In the genomic region with DNA sequence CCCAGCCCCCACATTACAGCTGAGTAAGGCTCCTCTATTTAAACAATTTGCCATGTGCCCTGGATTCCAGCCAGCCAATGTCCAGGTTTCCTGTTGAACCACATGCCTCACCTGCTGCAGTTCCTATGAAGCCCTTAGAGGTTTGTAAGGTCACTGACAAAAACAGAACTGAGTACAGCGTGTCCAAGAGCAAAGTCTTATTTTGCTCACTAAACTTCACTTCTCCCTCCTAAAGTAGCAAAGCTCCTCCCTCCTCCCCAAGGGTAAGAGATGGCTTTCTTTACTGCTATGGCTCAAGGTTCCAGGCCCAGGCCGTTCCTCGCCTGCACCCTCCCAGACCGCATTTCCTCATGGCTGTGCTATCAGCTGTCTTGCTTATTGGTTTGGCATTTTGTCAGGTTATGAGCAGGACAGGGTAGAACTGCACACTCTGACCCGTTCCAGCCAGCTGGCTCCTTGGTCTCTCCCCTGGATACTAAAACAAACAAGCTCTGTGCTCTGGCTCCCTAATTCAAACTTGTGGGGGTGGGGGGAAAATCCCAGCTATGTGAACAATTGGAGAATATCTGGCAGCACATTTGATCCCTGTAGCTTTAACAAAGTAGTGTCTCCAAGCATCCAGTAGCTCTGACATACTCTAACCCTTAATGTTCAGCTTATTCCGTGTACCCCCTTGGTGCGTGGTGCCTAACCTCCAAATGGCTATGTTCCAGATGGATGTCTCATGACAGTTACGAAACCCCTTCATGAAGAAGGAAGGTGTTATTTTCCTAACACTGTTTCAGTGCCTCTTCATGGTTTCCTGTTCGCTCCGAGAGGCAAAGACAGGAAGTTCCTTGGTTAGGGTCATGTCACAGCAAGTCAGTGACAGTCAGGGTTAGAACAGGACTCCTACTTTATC, we compare ENCODE assay signal across 8 mouse cellular contexts. TPM values are rescaled to one million over a fixed set of nuclear protein-coding genes. Genes with fewer than 3 reads are reported as not detected.
DNase-seq lines count a peak whose midpoint lies in the region; ATAC-seq and TF ChIP-seq lines count a peak whose summit lies in the region.

No protein-coding gene starts in this region.

- H3K9ac ChIP-seq in heart, embryonic 12.5 days, result no peak overlapping the region
- H3K9ac ChIP-seq in liver, adult 2 months (ENCODE audit: low read depth, low read length), result peak overlapping the region; percentile 48; the same call in 1 of the 2 replicates

- TF ChIP-seq POLR2A in liver, adult 2 months (IDR thresholded peaks at IDR 0.05; ENCODE audit: extremely low read depth, insufficient read depth, low read length), result no peak
- no peak for TF ChIP-seq POLR2A in olfactory bulb, adult 2 months (IDR thresholded peaks at IDR 0.05; ENCODE audit: insufficient read depth, low read depth, low read length)

- H3K27ac ChIP-seq in embryonic facial prominence, embryonic 10.5 days (replicated peaks), result 0 out of 2 replicates have a peak overlapping the region, but pooled peaks have one; percentile 5
- H3K27ac ChIP-seq in heart, embryonic 12.5 days (ENCODE audit: poor library complexity, severe bottlenecking), result peak overlapping the region; percentile 79
- peak overlapping the region; percentile 83 for H3K27ac ChIP-seq in liver, adult 2 months (replicated peaks; ENCODE audit: insufficient read depth, low read depth, low read length)
- peak overlapping the region; percentile 93 for H3K27ac ChIP-seq in olfactory bulb, adult 2 months (ENCODE audit: insufficient read depth, low read depth, low read length)

- 72% methylated on average over 10 of the region's 10 CpGs for WGBS in embryonic facial prominence, embryonic 10.5 days
- WGBS in heart, embryonic 12.5 days, result 57% methylated on average over 10 of the region's 10 CpGs
- WGBS in liver, adult 2 months, result under 1% methylated on average over 10 of the region's 10 CpGs
- WGBS in olfactory bulb, adult 2 months, result 58% methylated on average over 10 of the region's 10 CpGs

- no peaks in the 10 kb centered on the region for H3K79me2 ChIP-seq in liver, adult 2 months (ENCODE audit: control insufficient read depth, insufficient read depth, low read length)

- peak; percentile 71 for DNase-seq in right cerebral cortex, adult 18-20 months
- DNase-seq in right cerebral cortex, postnatal 14 days, result no peak
- DNase-seq in embryonic facial prominence, embryonic 10.5 days (ENCODE audit: low spot score), result no peak
- DNase-seq in kidney, postnatal 10 days, result peak; percentile 79
- peak; percentile 98 for DNase-seq in liver, adult 2 months (ENCODE audit: extremely low read depth, low read depth, low spot score)
- DNase-seq in thymus, postnatal 25 days, result peak; percentile 58

- no peak overlapping the region; the same call in 1 of the 2 replicates for H3K4me2 ChIP-seq in heart, embryonic 12.5 days

- ATAC-seq in heart, embryonic 12.5 days (ENCODE audit: insufficient number of reproducible peaks, low FRiP score), result peak; percentile 74

- H3K9me3 ChIP-seq in embryonic facial prominence, embryonic 10.5 days, result no peaks in the 10 kb centered on the region
- no peaks in the 10 kb centered on the region for H3K9me3 ChIP-seq in heart, embryonic 12.5 days (replicated peaks)

- H3K27me3 ChIP-seq in embryonic facial prominence, embryonic 10.5 days (replicated peaks; ENCODE audit: low read depth, poor library complexity, severe bottlenecking), result no peaks in the 10 kb centered on the region
- H3K27me3 ChIP-seq in heart, embryonic 12.5 days (replicated peaks), result no peaks in the 10 kb centered on the region
- H3K27me3 ChIP-seq in liver, adult 2 months (ENCODE audit: control insufficient read depth, insufficient read depth, low read length), result no peaks in the 10 kb centered on the region

- H3K4me1 ChIP-seq in embryonic facial prominence, embryonic 10.5 days, result 0 out of 2 replicates have a peak, but pooled peaks cover 4% of the 10 kb centered on the region
- H3K4me1 ChIP-seq in heart, embryonic 12.5 days (replicated peaks), result peaks cover 13% of the 10 kb centered on the region
- H3K4me1 ChIP-seq in liver, adult 2 months (ENCODE audit: control insufficient read depth, insufficient read depth, low read length), result peaks cover 8% of the 10 kb centered on the region; the same call in 1 of the 2 replicates
- no peaks in the 10 kb centered on the region for H3K4me1 ChIP-seq in olfactory bulb, adult 2 months (ENCODE audit: control insufficient read depth, insufficient read depth, low read length)

- no peak for TF ChIP-seq CTCF in liver, adult 2 months (IDR thresholded peaks at IDR 0.05; ENCODE audit: low read depth, low read length)
- TF ChIP-seq CTCF in olfactory bulb, adult 2 months (IDR thresholded peaks at IDR 0.05; ENCODE audit: insufficient read depth, low read depth, low read length), result no peak

- H3K4me3 ChIP-seq in embryonic facial prominence, embryonic 10.5 days, result no peak overlapping the region
- no peak overlapping the region for H3K4me3 ChIP-seq in heart, embryonic 12.5 days
- no peak overlapping the region; the same call in 1 of the 2 replicates for H3K4me3 ChIP-seq in liver, adult 2 months (ENCODE audit: insufficient read depth, low read depth, low read length)
- H3K4me3 ChIP-seq in olfactory bulb, adult 2 months (ENCODE audit: insufficient read depth, low read depth, low read length), result no peak overlapping the region

- peaks cover 60% of the 10 kb centered on the region for H3K36me3 ChIP-seq in embryonic facial prominence, embryonic 10.5 days (replicated peaks)
- H3K36me3 ChIP-seq in heart, embryonic 12.5 days, result peaks cover 31% of the 10 kb centered on the region
- H3K36me3 ChIP-seq in liver, adult 2 months (ENCODE audit: control insufficient read depth, insufficient read depth, low read length), result peaks cover 7% of the 10 kb centered on the region; the same call in 1 of the 2 replicates

RNA-seq across cellular contexts. Expression of a gene that starts 7.4 kb away (rescaled TPM):
- 36.4 and 41.5 TPM in 2 replicates for polyA plus RNA-seq in embryonic facial prominence, embryonic 10.5 days (2016; fragmentation: Nextera tagmentation; extraction: Ambion mirVana)
- 18.1 and 19.8 TPM in 2 replicates for polyA plus RNA-seq in heart, embryonic 12.5 days (2016; fragmentation: Nextera tagmentation; extraction: Ambion mirVana)
- 2.5 and 3.3 TPM in 2 replicates for total RNA-seq in liver, adult 2 months (2014; rRNA removed)
- 5.6 and 6.5 TPM in 2 replicates for polyA plus RNA-seq in liver, adult 2 months (2012; rRNA removed)
- not detected in 2 replicates for polyA plus RNA-seq in olfactory bulb, adult 2 months (2012; ENCODE audit: insufficient read depth, insufficient read length, low replicate concordance, missing spikeins)

RNA-seq across cellular contexts. Expression of a gene that starts 7.4 kb away (rescaled TPM):
- polyA plus RNA-seq in embryonic facial prominence, embryonic 10.5 days (2016; fragmentation: Nextera tagmentation; extraction: Ambion mirVana), result 20.4 and 22.7 TPM in 2 replicates
- polyA plus RNA-seq in heart, embryonic 12.5 days (2016; fragmentation: Nextera tagmentation; extraction: Ambion mirVana), result 16.2 and 16.5 TPM in 2 replicates
- 22.1 and 23.4 TPM in 2 replicates for total RNA-seq in liver, adult 2 months (2014; rRNA removed)
- 9.3 and 10.7 TPM in 2 replicates for polyA plus RNA-seq in liver, adult 2 months (2012; rRNA removed)
- polyA plus RNA-seq in olfactory bulb, adult 2 months (2012; ENCODE audit: insufficient read depth, insufficient read length, low replicate concordance, missing spikeins), result not detected in 2 replicates

RNA-seq across cellular contexts. Expression of a gene that starts 7.5 kb away (rescaled TPM):
- polyA plus RNA-seq in embryonic facial prominence, embryonic 10.5 days (2016; fragmentation: Nextera tagmentation; extraction: Ambion mirVana), result 0.16 TPM in 1 of 2 replicates, not detected in the other
- polyA plus RNA-seq in heart, embryonic 12.5 days (2016; fragmentation: Nextera tagmentation; extraction: Ambion mirVana), result 0.12 and 0.27 TPM in 2 replicates
- total RNA-seq in liver, adult 2 months (2014; rRNA removed), result 0.55 TPM in 1 of 2 replicates, not detected in the other
- 0.05 and 0.20 TPM in 2 replicates for polyA plus RNA-seq in liver, adult 2 months (2012; rRNA removed)
- not detected in 2 replicates for polyA plus RNA-seq in olfactory bulb, adult 2 months (2012; ENCODE audit: insufficient read depth, insufficient read length, low replicate concordance, missing spikeins)

RNA-seq across cellular contexts. Expression of a gene that starts 10.5 kb away (rescaled TPM):
- 9.9 TPM in 2 replicates for polyA plus RNA-seq in embryonic facial prominence, embryonic 10.5 days (2016; fragmentation: Nextera tagmentation; extraction: Ambion mirVana)
- 13.5 and 14.9 TPM in 2 replicates for polyA plus RNA-seq in heart, embryonic 12.5 days (2016; fragmentation: Nextera tagmentation; extraction: Ambion mirVana)
- total RNA-seq in liver, adult 2 months (2014; rRNA removed), result 29.2 and 32.4 TPM in 2 replicates
- 34.0 and 35.2 TPM in 2 replicates for polyA plus RNA-seq in liver, adult 2 months (2012; rRNA removed)
- polyA plus RNA-seq in olfactory bulb, adult 2 months (2012; ENCODE audit: insufficient read depth, insufficient read length, low replicate concordance, missing spikeins), result 438 TPM in 1 of 2 replicates, not detected in the other

RNA-seq across cellular contexts. Expression of a gene that starts 30.5 kb away (rescaled TPM):
- polyA plus RNA-seq in embryonic facial prominence, embryonic 10.5 days (2016; fragmentation: Nextera tagmentation; extraction: Ambion mirVana), result 0.24 and 0.42 TPM in 2 replicates
- polyA plus RNA-seq in heart, embryonic 12.5 days (2016; fragmentation: Nextera tagmentation; extraction: Ambion mirVana), result 0.10 and 0.32 TPM in 2 replicates
- 0.60 TPM in 1 of 2 replicates, not detected in the other for total RNA-seq in liver, adult 2 months (2014; rRNA removed)
- polyA plus RNA-seq in liver, adult 2 months (2012; rRNA removed), result not detected in 2 replicates
- not detected in 2 replicates for polyA plus RNA-seq in olfactory bulb, adult 2 months (2012; ENCODE audit: insufficient read depth, insufficient read length, low replicate concordance, missing spikeins)

Comparison
In these comparisons a context has a peak if more than half of its experiments do, and no peak if none do; other contexts are left out.
1. DNase-seq: peak in right cerebral cortex, adult 18-20 months (single experiment), kidney, postnatal 10 days (single experiment), liver, adult 2 months (single experiment) and thymus, postnatal 25 days (single experiment); none in right cerebral cortex, postnatal 14 days (single experiment) and embryonic facial prominence, embryonic 10.5 days (single experiment).
2. H3K27ac ChIP-seq: peak in every context shown above with its lines; median percentile 93 in olfactory bulb, adult 2 months; 83 in liver, adult 2 months; 79 in heart, embryonic 12.5 days; 5 in embryonic facial prominence, embryonic 10.5 days.
3. RNA of a gene that starts 7.4 kb away (polyA plus RNA-seq): 20.4 to 22.7 TPM in embryonic facial prominence, embryonic 10.5 days, 16.2 to 16.5 TPM in heart, embryonic 12.5 days and 9.3 to 10.7 TPM in liver, adult 2 months; not detected in olfactory bulb, adult 2 months; every median in the first group is over 10 times any median in the second.